Mouse (Mus musculus) erythroblast, embryonic 14.5 days (primary cell): ENCODE measurements around the gene Ifitm3. TPM values are rescaled to one million over a fixed set of nuclear protein-coding genes. Genes with fewer than 3 reads are reported as not detected.
"Not testable (repeated sequence)": the region's sequence is repeated elsewhere in the genome, so short reads cannot be mapped to it uniquely, and the experiment has no call there.

Source experiments
- H3K27me3 ChIP-seq: 2 replicates; pipeline ENCODE4 v1.6.1; 2012; ENCODE audit warnings: inconsistent platforms; ENCODE audit not compliant: control insufficient read depth
- H3K36me3 ChIP-seq: 2 replicates; pipeline ENCODE4 v1.6.1; 2012; ENCODE audit warnings: mild to moderate bottlenecking, inconsistent platforms; ENCODE audit not compliant: control insufficient read depth
- H3K4me1 ChIP-seq: 2 replicates; pipeline ENCODE4 v1.6.1; 2012; ENCODE audit warnings: inconsistent platforms; ENCODE audit not compliant: control insufficient read depth
- H3K4me3 ChIP-seq: replicated peaks from 2 replicates; pipeline ENCODE3; 2012; ENCODE audit warnings: moderate library complexity, mild to moderate bottlenecking, inconsistent platforms
- H3K9me3 ChIP-seq: 2 replicates; pipeline ENCODE4 v1.6.1; 2012; ENCODE audit warnings: low read length, inconsistent platforms, mixed read lengths; ENCODE audit not compliant: control insufficient read depth
- GATA1 ChIP-seq: IDR thresholded peaks from 2 replicates; pipeline ENCODE4 v1.6.1; 2012; ENCODE audit warnings: low read length, inconsistent platforms, mixed read lengths
- TAL1 ChIP-seq: IDR thresholded peaks from 3 replicates; pipeline ENCODE4 v1.6.1; 2012; ENCODE audit warnings: low read length, inconsistent platforms, mixed read lengths
- polyA plus RNA-seq: library from polyadenylated mRNA; stranded (reverse); fragments of >175 nt; gene quantifications from 2 replicates; pipeline ENCODE4 v1.2.3, GENCODE M21; 2012

Ifitm3 gene
- polyA plus RNA-seq, 1 experiment: 0.26 TPM

- TF ChIP-seq TAL1: no peak
- no peak for TF ChIP-seq GATA1
- H3K4me1 ChIP-seq: peaks cover 43% of the 10 kb centered on the region
- H3K4me3 ChIP-seq: no peak overlapping the region
- H3K36me3 ChIP-seq: no peaks in the 10 kb centered on the region
- no peaks in the 10 kb centered on the region for H3K9me3 ChIP-seq
- no peaks in the 10 kb centered on the region for H3K27me3 ChIP-seq
These were observed 27.8 kb upstream of the Ifitm3 start for GRCm38 (mm10) chr7:141038090-141039032.

- not testable (repeated sequence) for H3K36me3 ChIP-seq, H3K27me3 ChIP-seq, H3K9me3 ChIP-seq, H3K4me3 ChIP-seq
- peaks cover 38% of the 10 kb centered on the region for H3K4me1 ChIP-seq
These were observed 26.1 kb upstream of the Ifitm3 start for GRCm38 (mm10) chr7:141036624-141037023.

GRCm38 (mm10) chr7:141032458-141033167, 22.0 kb upstream of the Ifitm3 start:
- Histone ChIP-seq H3K27me3 (no peaks in the 10 kb centered on the region), H3K36me3 (no peaks in the 10 kb centered on the region), H3K9me3 (no peaks in the 10 kb centered on the region), H3K4me1 (peaks cover 16% of the 10 kb centered on the region), H3K4me3 (no peak overlapping the region)
- TF ChIP-seq GATA1: no peak
- no peak for TF ChIP-seq TAL1

- Histone ChIP-seq H3K36me3 (no peaks in the 10 kb centered on the region), H3K4me1 (peaks cover 14% of the 10 kb centered on the region), H3K4me3 (no peak overlapping the region), H3K27me3 (no peaks in the 10 kb centered on the region), H3K9me3 (no peaks in the 10 kb centered on the region)
- TF ChIP-seq GATA1 (no peak), TAL1 (no peak)
These were observed 19.8 kb upstream of the Ifitm3 start for GRCm38 (mm10) chr7:141030390-141030789.

GRCm38 (mm10) chr7:141028831-141029230, 18.3 kb upstream of the Ifitm3 start, which contains the start of gene Gm17387:
Gene Gm17387, plus strand, starts transcription at chr7:141029131.
- Histone ChIP-seq H3K36me3 (no peaks in the 10 kb centered on the region), H3K9me3 (no peaks in the 10 kb centered on the region), H3K4me1 (peaks cover 14% of the 10 kb centered on the region), H3K27me3 (no peaks in the 10 kb centered on the region), H3K4me3 (no peak within 1 kb of the TSS)
- TF ChIP-seq GATA1 (no peak), TAL1 (no peak)

- Histone ChIP-seq H3K9me3 (no peaks in the 10 kb centered on the region), H3K36me3 (no peaks in the 10 kb centered on the region), H3K4me3 (no peak overlapping the region), H3K27me3 (no peaks in the 10 kb centered on the region), H3K4me1 (peaks cover 3% of the 10 kb centered on the region)
- no peak for TF ChIP-seq GATA1
- TF ChIP-seq TAL1: no peak
These were observed 16.1 kb upstream of the Ifitm3 start for GRCm38 (mm10) chr7:141026740-141027098.

GRCm38 (mm10) chr7:141026097-141026739, 15.6 kb upstream of the Ifitm3 start:
- H3K27me3 ChIP-seq: no peaks in the 10 kb centered on the region
- peaks cover 7% of the 10 kb centered on the region for H3K4me1 ChIP-seq
- no peaks in the 10 kb centered on the region for H3K9me3 ChIP-seq
- no peaks in the 10 kb centered on the region for H3K36me3 ChIP-seq
- H3K4me3 ChIP-seq: no peak overlapping the region
- TF ChIP-seq TAL1 (no peak), GATA1 (no peak)

GRCm38 (mm10) chr7:141024865-141025838, 14.6 kb upstream of the Ifitm3 start:
- Histone ChIP-seq H3K4me1 (peaks cover 7% of the 10 kb centered on the region), H3K9me3 (no peaks in the 10 kb centered on the region), H3K36me3 (no peaks in the 10 kb centered on the region), H3K27me3 (no peaks in the 10 kb centered on the region), H3K4me3 (no peak overlapping the region)
- TF ChIP-seq TAL1 (no peak), GATA1 (no peak)
